Mouse (Mus musculus): ENCODE results near the gene Tmem255a.

Tmem255a gene

GRCm38 (mm10) chrX:38165315-38165714 is 86.9 kb downstream of the Tmem255a start:
- no peak for DNase-seq

DNA sequence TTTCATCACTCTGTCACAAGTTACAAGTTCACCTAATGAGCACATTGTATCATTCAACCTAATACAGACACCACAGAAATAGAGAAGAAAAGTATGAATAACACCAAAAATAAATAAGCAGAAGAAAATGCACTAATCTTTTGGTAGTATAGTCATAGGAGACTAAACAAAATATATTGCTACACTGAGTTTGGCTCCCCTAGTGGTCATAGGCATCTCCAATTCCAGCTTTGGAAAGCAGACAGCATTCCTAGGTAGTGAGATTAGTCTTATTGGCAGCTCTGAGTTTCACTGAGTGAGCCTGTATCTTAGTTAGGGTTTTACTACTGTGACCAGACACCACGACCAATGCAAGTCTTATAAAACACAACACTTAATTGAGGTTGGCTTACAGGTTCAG is 93.1 kb downstream of the Tmem255a start:
- DNase-seq, result no peak
